Mouse (Mus musculus): ENCODE results near the gene Rexo1. TPM values are rescaled to one million over a fixed set of nuclear protein-coding genes. Genes with fewer than 3 reads are reported as not detected.
A peak's percentile ranks its signal among the peaks of the same experiment; 100 is the strongest.
"Not testable (repeated sequence)": the region's sequence is repeated elsewhere in the genome, so short reads cannot be mapped to it uniquely, and the experiment has no call there.

Rexo1 gene
- polyA plus RNA-seq, 1 experiment: 78.0 TPM

DNA sequence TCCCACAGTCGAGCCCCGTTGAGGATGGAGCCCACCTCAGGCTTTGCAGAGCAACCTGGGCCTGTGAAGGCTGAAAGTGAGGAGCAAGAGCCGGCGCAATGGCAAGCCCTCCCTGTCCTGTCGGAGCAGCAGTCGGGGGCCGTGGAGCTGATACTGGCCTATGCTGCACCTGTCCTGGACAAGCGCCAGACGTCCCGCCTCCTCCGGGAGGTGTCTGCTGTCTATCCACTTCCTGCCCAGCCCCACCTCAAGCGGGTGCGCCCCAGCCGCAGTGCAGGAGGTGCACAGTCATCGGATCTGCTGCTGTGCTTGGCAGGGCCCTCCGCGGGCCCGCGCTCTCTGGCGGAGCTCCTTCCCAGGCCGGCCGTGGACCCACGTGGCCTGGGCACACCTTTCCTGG, 44.9 kb upstream of the Rexo1 start:
- peak in 1 of 2 experiments; percentile 33 for DNase-seq (ENCODE audit: low read depth in 1 of 2, low spot score in 2 of 2)

DNA sequence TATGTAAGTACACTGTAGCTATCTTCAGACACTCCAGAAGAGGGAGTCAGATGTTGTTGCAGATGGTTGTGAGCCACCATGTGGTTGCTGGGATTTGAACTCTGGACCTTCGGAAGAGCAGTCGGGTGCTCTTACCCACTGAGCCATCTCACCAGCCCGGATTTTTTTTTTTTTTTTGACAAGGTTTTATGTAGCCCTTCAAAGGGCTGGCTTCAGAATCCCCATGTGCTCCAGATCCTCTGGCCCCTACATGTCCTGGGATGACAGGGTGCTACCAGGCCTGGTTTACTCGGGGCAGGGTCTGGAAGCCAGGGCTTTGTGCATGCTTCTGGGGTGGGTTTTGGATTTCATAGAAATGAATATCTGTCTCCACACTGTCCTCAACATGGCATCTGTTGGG, 44.4 kb upstream of the Rexo1 start, which contains the start of gene Gm49322:
TSS of gene Gm49322 (plus strand) at position 301 of the 400 bp plus-strand sequence.
- peak within 1 kb of the TSS; percentile 90 for H3K27ac ChIP-seq (ENCODE audit: insufficient read depth, low read length)
- not testable (repeated sequence) for H3K4me3 ChIP-seq (ENCODE audit: extremely low read depth, insufficient read depth, insufficient read length); DNase-seq (ENCODE audit: low read depth in 1 of 2, low spot score in 2 of 2); H3K27me3 ChIP-seq (ENCODE audit: control insufficient read depth, insufficient read depth, low read length)
- H3K4me1 ChIP-seq (ENCODE audit: control insufficient read depth, insufficient read depth, insufficient read length): peaks cover 52% of the 10 kb centered on the region
- peaks cover 17% of the 10 kb centered on the region for H3K36me3 ChIP-seq (ENCODE audit: control insufficient read depth, insufficient read depth, low read length)
- 90% methylated on average over 4 of the region's 4 CpGs for WGBS

More for the DNA sequence above, 44.9 kb upstream of the Rexo1 start:
- Histone ChIP-seq H3K27ac (ENCODE audit: insufficient read depth, low read length) (peak overlapping the region; percentile 39; the same call in 1 of the 2 replicates), H3K27me3 (ENCODE audit: control insufficient read depth, insufficient read depth, low read length) (no peaks in the 10 kb centered on the region), H3K4me3 (ENCODE audit: extremely low read depth, insufficient read depth, insufficient read length) (no peak overlapping the region), H3K36me3 (ENCODE audit: control insufficient read depth, insufficient read depth, low read length) (peaks cover 17% of the 10 kb centered on the region), H3K4me1 (ENCODE audit: control insufficient read depth, insufficient read depth, insufficient read length) (peaks cover 58% of the 10 kb centered on the region)
- TF ChIP-seq CTCF (IDR thresholded peaks at IDR 0.05; ENCODE audit: extremely low read depth, insufficient read depth, insufficient read length, insufficient replicate concordance) (no peak), POLR2A (IDR thresholded peaks at IDR 0.05; ENCODE audit: low read depth, low read length) (no peak)
- 62% methylated on average over 23 of the region's 23 CpGs for WGBS

DNA sequence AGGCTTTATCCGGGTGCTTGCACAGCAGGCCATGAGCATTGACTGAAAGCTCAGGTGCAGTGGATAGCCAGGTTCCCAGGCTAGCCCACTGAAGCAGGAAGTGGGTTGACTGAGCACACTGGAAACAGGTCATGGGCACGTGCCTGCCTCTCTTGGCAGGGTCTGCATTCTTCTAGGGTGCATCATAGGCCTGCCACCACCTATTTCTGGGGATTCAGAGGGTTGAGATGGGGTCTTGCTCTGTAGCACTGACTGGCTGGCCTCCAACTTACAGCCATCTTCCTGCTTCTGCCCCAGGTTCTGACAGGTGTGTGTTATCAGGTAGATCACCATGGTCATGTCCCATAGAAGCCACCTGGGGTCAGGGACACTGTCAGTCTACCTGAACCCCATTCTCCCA, 43.6 kb upstream of the Rexo1 start:
- Histone ChIP-seq H3K36me3 (ENCODE audit: control insufficient read depth, insufficient read depth, low read length) (peaks cover 17% of the 10 kb centered on the region), H3K4me3 (ENCODE audit: extremely low read depth, insufficient read depth, insufficient read length) (no peak overlapping the region), H3K4me1 (ENCODE audit: control insufficient read depth, insufficient read depth, insufficient read length) (peaks cover 46% of the 10 kb centered on the region), H3K27me3 (ENCODE audit: control insufficient read depth, insufficient read depth, low read length) (no peaks in the 10 kb centered on the region), H3K27ac (ENCODE audit: insufficient read depth, low read length) (peak overlapping the region; percentile 90)
- no peak for TF ChIP-seq CTCF (IDR thresholded peaks at IDR 0.05; ENCODE audit: extremely low read depth, insufficient read depth, insufficient read length, insufficient replicate concordance)
- TF ChIP-seq POLR2A (IDR thresholded peaks at IDR 0.05; ENCODE audit: low read depth, low read length): no peak
- no peak for DNase-seq (ENCODE audit: low read depth in 1 of 2, low spot score in 2 of 2)
- WGBS: 77% methylated on average over 2 of the region's 2 CpGs

DNA sequence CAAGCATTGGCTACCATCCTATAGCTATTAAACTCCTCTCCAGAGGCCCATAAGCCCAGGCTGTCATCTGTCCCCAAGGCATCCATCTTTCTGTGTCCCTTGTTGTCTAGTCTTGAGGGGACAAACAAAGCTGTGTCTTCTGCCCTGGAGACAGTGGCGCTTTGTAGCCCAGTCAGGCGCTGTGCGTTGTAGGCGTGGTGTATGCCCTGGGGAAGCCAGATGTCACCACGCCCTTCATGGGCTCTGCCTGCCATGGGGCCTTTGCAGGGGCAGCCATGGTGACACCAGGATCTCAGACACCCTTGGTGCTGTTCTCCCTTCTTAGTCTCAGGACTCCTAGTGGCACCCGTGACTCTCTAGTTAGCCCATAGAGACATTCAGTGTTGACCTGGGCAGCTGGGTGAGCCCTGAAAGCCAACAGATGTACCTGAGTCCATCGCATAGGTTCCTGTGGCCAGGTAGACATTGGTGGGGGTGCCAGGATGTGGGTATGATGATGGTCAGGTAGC, 42.7 kb upstream of the Rexo1 start:
- no peaks in the 10 kb centered on the region for H3K27me3 ChIP-seq (ENCODE audit: control insufficient read depth, insufficient read depth, low read length)
- peak in 1 of 2 experiments; percentile 46 for DNase-seq (ENCODE audit: low read depth in 1 of 2, low spot score in 2 of 2)
- peak overlapping the region; percentile 90 for H3K27ac ChIP-seq (ENCODE audit: insufficient read depth, low read length)
- WGBS: 56% methylated on average over 7 of the region's 7 CpGs
- TF ChIP-seq CTCF (IDR thresholded peaks at IDR 0.05; ENCODE audit: extremely low read depth, insufficient read depth, insufficient read length, insufficient replicate concordance) (no peak), POLR2A (IDR thresholded peaks at IDR 0.05; ENCODE audit: low read depth, low read length) (no peak)
- no peak overlapping the region for H3K4me3 ChIP-seq (ENCODE audit: extremely low read depth, insufficient read depth, insufficient read length)
- H3K4me1 ChIP-seq (ENCODE audit: control insufficient read depth, insufficient read depth, insufficient read length): peaks cover 37% of the 10 kb centered on the region
- H3K36me3 ChIP-seq (ENCODE audit: control insufficient read depth, insufficient read depth, low read length): peaks cover 17% of the 10 kb centered on the region

DNA sequence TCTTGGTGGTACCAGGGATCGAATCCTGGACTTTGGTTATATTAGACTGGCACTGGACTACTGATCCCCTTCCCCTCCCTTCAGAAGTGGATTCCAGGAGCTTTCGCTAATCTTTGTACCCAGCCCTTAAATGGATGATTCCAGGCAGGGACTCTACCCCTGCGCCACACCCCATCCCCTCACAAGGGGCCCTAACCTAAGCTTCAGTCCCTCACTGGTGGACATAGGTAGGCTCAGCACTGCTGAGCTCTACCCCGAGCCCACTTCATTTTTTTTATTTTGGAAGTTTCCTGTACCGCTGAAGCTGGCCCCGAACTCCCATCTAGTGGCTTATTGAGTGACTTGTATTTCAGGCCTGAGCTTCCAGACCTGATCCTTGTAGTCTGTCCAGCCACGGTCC, 42.0 kb upstream of the Rexo1 start:
- Histone ChIP-seq H3K4me3 (ENCODE audit: extremely low read depth, insufficient read depth, insufficient read length) (peak overlapping the region; percentile 82), H3K36me3 (ENCODE audit: control insufficient read depth, insufficient read depth, low read length) (peaks cover 14% of the 10 kb centered on the region), H3K4me1 (ENCODE audit: control insufficient read depth, insufficient read depth, insufficient read length) (peaks cover 35% of the 10 kb centered on the region), H3K27ac (ENCODE audit: insufficient read depth, low read length) (peak overlapping the region; percentile 90), H3K27me3 (ENCODE audit: control insufficient read depth, insufficient read depth, low read length) (no peaks in the 10 kb centered on the region)
- DNase-seq (ENCODE audit: low read depth in 1 of 2, low spot score in 2 of 2): no peak
- no peak for TF ChIP-seq CTCF (IDR thresholded peaks at IDR 0.05; ENCODE audit: extremely low read depth, insufficient read depth, insufficient read length, insufficient replicate concordance)
- TF ChIP-seq POLR2A (IDR thresholded peaks at IDR 0.05; ENCODE audit: low read depth, low read length): no peak
- WGBS: 24% methylated on average over 7 of the region's 7 CpGs

DNA sequence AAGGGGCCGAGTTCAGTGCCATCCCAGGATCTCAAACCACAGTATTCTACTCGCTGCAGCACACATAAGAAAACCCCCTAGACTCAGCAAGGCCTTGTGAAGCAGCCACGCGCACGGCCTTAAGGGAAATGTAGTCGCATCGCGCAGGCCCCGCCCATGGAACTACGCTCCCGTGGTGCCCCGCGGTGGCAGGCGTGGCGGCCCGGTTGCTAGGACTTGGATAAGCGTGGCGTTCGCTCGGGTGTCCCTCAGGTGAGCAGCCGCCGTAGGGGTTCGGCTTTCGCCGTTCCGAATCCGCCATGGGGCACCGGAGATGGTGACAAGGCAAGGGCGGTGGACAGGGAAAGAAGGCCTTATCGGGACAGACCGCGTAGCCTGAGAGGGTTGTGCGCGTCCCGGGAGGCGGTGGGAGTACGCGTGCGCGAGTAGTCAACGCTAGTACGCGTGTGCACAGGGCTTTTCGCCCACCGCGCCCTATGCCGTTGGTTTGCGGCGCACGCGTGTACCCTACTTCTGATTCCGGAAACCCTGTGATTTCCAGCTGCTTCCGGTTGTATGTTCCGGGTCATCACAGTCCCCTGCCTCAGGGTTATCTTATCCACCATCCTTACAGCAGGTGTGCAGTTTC, 41.5 kb upstream of the Rexo1 start, which contains the start of the genes Scamp4 and Adat3:
TSS of gene Scamp4 (plus strand) at position 175 of the 628 bp plus-strand sequence.
TSS of gene Adat3 (plus strand) at position 183 of the 628 bp plus-strand sequence.
- H3K27me3 ChIP-seq (ENCODE audit: control insufficient read depth, insufficient read depth, low read length): no peaks in the 10 kb centered on the region
- H3K4me3 ChIP-seq (ENCODE audit: extremely low read depth, insufficient read depth, insufficient read length): peak within 1 kb of the TSS; percentile 82
- WGBS: under 1% methylated on average over 54 of the region's 54 CpGs
- peaks cover 14% of the 10 kb centered on the region for H3K36me3 ChIP-seq (ENCODE audit: control insufficient read depth, insufficient read depth, low read length)
- DNase-seq (ENCODE audit: low read depth in 1 of 2, low spot score in 2 of 2): peak; percentile 91 to 93
- TF ChIP-seq CTCF (IDR thresholded peaks at IDR 0.05; ENCODE audit: extremely low read depth, insufficient read depth, insufficient read length, insufficient replicate concordance) (no peak), POLR2A (IDR thresholded peaks at IDR 0.05; ENCODE audit: low read depth, low read length) (peak; percentile 42)
- peak within 1 kb of the TSS; percentile 90 for H3K27ac ChIP-seq (ENCODE audit: insufficient read depth, low read length)
- peaks cover 29% of the 10 kb centered on the region for H3K4me1 ChIP-seq (ENCODE audit: control insufficient read depth, insufficient read depth, insufficient read length)

DNA sequence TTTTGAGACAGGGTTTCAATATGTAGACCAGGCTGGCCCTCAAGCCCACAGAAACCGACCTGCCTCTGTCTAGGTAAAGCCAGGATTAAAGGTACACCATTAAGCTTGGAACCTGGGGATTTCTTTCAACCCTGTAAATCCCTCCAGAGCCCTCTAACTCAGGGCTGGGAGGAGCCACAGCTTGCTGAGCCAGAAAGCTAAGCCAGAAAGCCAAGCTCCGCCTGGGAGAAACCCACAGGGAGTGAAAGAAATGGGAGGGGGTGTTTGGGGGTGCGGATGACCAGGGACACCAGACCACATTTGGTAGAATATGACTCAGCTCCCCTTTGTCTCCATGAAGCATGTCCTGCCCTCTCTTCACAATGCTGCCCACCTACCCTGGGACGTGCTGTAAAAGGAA, 35.0 kb upstream of the Rexo1 start:
- H3K36me3 ChIP-seq (ENCODE audit: control insufficient read depth, insufficient read depth, low read length): no peaks in the 10 kb centered on the region
- no peaks in the 10 kb centered on the region for H3K27me3 ChIP-seq (ENCODE audit: control insufficient read depth, insufficient read depth, low read length)
- DNase-seq (ENCODE audit: low read depth in 1 of 2, low spot score in 2 of 2): no peak
- TF ChIP-seq CTCF (IDR thresholded peaks at IDR 0.05; ENCODE audit: extremely low read depth, insufficient read depth, insufficient read length, insufficient replicate concordance) (no peak), POLR2A (IDR thresholded peaks at IDR 0.05; ENCODE audit: low read depth, low read length) (no peak)
- no peaks in the 10 kb centered on the region for H3K4me1 ChIP-seq (ENCODE audit: control insufficient read depth, insufficient read depth, insufficient read length)
- H3K27ac ChIP-seq (ENCODE audit: insufficient read depth, low read length): no peak overlapping the region
- 70% methylated on average over 4 of the region's 4 CpGs for WGBS
- no peak overlapping the region for H3K4me3 ChIP-seq (ENCODE audit: extremely low read depth, insufficient read depth, insufficient read length)
